Comparison of ENCODE assay signal across 29 mouse cellular contexts in genomic region chr12:3897057-3897545, GRCm38 (mm10). TPM values are rescaled to one million over a fixed set of nuclear protein-coding genes. Genes with fewer than 3 reads are reported as not detected.
A peak's percentile ranks its signal among the peaks of the same experiment; 100 is the strongest.
DNase-seq lines count a peak whose midpoint lies in the region; TF ChIP-seq lines count a peak whose summit lies in the region.
"Had no signal": no experiment of that assay in that cellular context is flagged by ENCODE, and none has a peak within 500 bp of the region (broad histone marks: within the 10 kb centered on the region; RNA-seq: fewer than 3 reads in every experiment).

No protein-coding gene starts in this region.

- TF ChIP-seq EP300 in ES-Bruce4 (IDR thresholded peaks at IDR 0.05; ENCODE audit: insufficient read depth, low read depth, low read length), result 0 out of 2 replicates have a peak, but pooled peaks have one; percentile 20

- H3K4me1 ChIP-seq in ES-Bruce4 (ENCODE audit: control insufficient read depth, insufficient read depth, low read length), result peaks cover 4% of the 10 kb centered on the region
- peaks cover 52% of the 10 kb centered on the region for H3K4me1 ChIP-seq in bone marrow macrophage, adult 2 months (ENCODE audit: control insufficient read depth, insufficient read depth, low read length)

- H3K36me3 ChIP-seq in ES-Bruce4 (ENCODE audit: control insufficient read depth, insufficient read depth, low read length, poor library complexity, severe bottlenecking), result peaks cover 21% of the 10 kb centered on the region

- no peak for TF ChIP-seq POLR2A in ES-Bruce4 (IDR thresholded peaks at IDR 0.05; ENCODE audit: insufficient read depth, low read length)
- no peak for TF ChIP-seq POLR2A in bone marrow macrophage, adult 2 months (IDR thresholded peaks at IDR 0.05; ENCODE audit: borderline replicate concordance, low read depth, low read length)

- H3K27ac ChIP-seq in ES-Bruce4 (ENCODE audit: insufficient read depth, low read length), result no peak overlapping the region
- peak overlapping the region; percentile 97 for H3K27ac ChIP-seq in bone marrow macrophage, adult 2 months (ENCODE audit: insufficient read depth, low read depth, low read length)
- H3K27ac ChIP-seq: embryonic facial prominence, embryonic 13.5 days; forebrain, embryonic 10.5 days; forebrain, embryonic 15.5 days; gastrocnemius, adult 2 months; heart, embryonic 13.5 days; hindbrain, embryonic 15.5 days; kidney, embryonic 15.5 days; limb, embryonic 10.5 days; limb, embryonic 15.5 days; liver, embryonic 13.5 days had no signal

- DNase-seq in thymus, postnatal 14 days, result peak; percentile 29
- no peak for DNase-seq in thymus, postnatal 36 days
- DNase-seq in c-Kit-positive CD71-positive TER-119-positive erythroid progenitor cells, embryonic 14.5 days (ENCODE audit: low spot score), result no peak
- no peak for DNase-seq in heart, adult 9 months (ENCODE audit: low spot score in 2 of 2)
- no peak for DNase-seq in left cerebral cortex, adult 8-10 months (ENCODE audit: low spot score in 2 of 2)
- DNase-seq: adrenal gland, adult 8-10 months; cerebellum, adult 9-11 months; gastrocnemius, adult 2 months; gastrocnemius, postnatal 36 days; heart, adult 18-20 months; heart, postnatal 10 days; kidney, adult 18-20 months; kidney, postnatal 25 days; liver, embryonic 13.5 days; lung, adult 18-20 months; lung, postnatal 4 days; right cerebral cortex, adult 18-20 months had no signal

- H3K9ac ChIP-seq in ES-Bruce4 (ENCODE audit: low read depth, poor library complexity, severe bottlenecking), result no peak overlapping the region
- H3K9ac ChIP-seq: embryonic facial prominence, embryonic 13.5 days; forebrain, embryonic 15.5 days; heart, embryonic 13.5 days; hindbrain, embryonic 15.5 days; kidney, embryonic 15.5 days; limb, embryonic 15.5 days; liver, embryonic 13.5 days had no signal

- H3K4me3 ChIP-seq in ES-Bruce4 (ENCODE audit: low read depth, low read length), result no peak overlapping the region
- H3K4me3 ChIP-seq in bone marrow macrophage, adult 2 months (ENCODE audit: insufficient read depth, low read length), result no peak overlapping the region
- H3K4me3 ChIP-seq: embryonic facial prominence, embryonic 13.5 days; forebrain, embryonic 10.5 days; forebrain, embryonic 15.5 days; gastrocnemius, adult 2 months; heart, embryonic 13.5 days; hindbrain, embryonic 15.5 days; kidney, embryonic 15.5 days; limb, embryonic 10.5 days; limb, embryonic 15.5 days; liver, embryonic 13.5 days had no signal

- H3K9me3 ChIP-seq in ES-Bruce4 (replicated peaks; ENCODE audit: control insufficient read depth, insufficient read depth, low read length, poor library complexity, severe bottlenecking), result no peaks in the 10 kb centered on the region
- H3K9me3 ChIP-seq: embryonic facial prominence, embryonic 13.5 days; forebrain, embryonic 10.5 days; forebrain, embryonic 15.5 days; heart, embryonic 13.5 days; hindbrain, embryonic 15.5 days; kidney, embryonic 15.5 days; limb, embryonic 10.5 days; limb, embryonic 15.5 days; liver, embryonic 13.5 days had no signal

- no peak for TF ChIP-seq CTCF in ES-Bruce4 (IDR thresholded peaks at IDR 0.05; ENCODE audit: low read depth, low read length)
- no peak for TF ChIP-seq CTCF in bone marrow macrophage, adult 2 months (IDR thresholded peaks at IDR 0.05; ENCODE audit: low read depth, low read length)

- no peaks in the 10 kb centered on the region for H3K27me3 ChIP-seq in ES-Bruce4 (ENCODE audit: control insufficient read depth, insufficient read depth, low read length, poor library complexity, severe bottlenecking)
- H3K27me3 ChIP-seq: CH12.LX; embryonic facial prominence, embryonic 13.5 days; forebrain, embryonic 15.5 days; heart, embryonic 13.5 days; hindbrain, embryonic 15.5 days; kidney, embryonic 15.5 days; limb, embryonic 15.5 days; liver, embryonic 13.5 days had no signal

RNA-seq across cellular contexts. Expression of gene Pomc, which starts 57.6 kb away (rescaled TPM):
- 1.2 TPM in 1 of 2 replicates, not detected in the other for polyA plus RNA-seq in ES-Bruce4 (2011; ENCODE audit: insufficient read depth, insufficient read length, low read depth, missing spikeins)
- not detected in 2 replicates for polyA plus RNA-seq in bone marrow macrophage, adult 2 months (2012; ENCODE audit: insufficient read depth, insufficient read length, missing spikeins)
- 1 to 10 TPM; 2.3 to 9.3 (median 2.8) TPM for total RNA-seq in left cerebral cortex, adult 8-10 months (2022)
- total RNA-seq: gastrocnemius, adult 2 months; gastrocnemius, postnatal 36 days; hematopoietic stem cell, adult 5-6 weeks had no signal
